Mouse (Mus musculus): Measurements from ENCODE around the gene St6galnac3.

Gene St6galnac3

GRCm38 (mm10) chr3:153652850-153653249 is 72.1 kb downstream of the St6galnac3 start:
- no peak for DNase-seq (ENCODE audit: low spot score in 2 of 2)

GRCm38 (mm10) chr3:153648713-153649112 is 76.3 kb downstream of the St6galnac3 start:
- DNase-seq (ENCODE audit: low spot score in 2 of 2): no peak

- no peak for DNase-seq (ENCODE audit: low spot score in 2 of 2)
Observed at GRCm38 (mm10) chr3:153645803-153646202, 79.2 kb downstream of the St6galnac3 start.

- DNase-seq (ENCODE audit: low spot score in 2 of 2): no peak
Observed at GRCm38 (mm10) chr3:153643822-153644519, 81.0 kb downstream of the St6galnac3 start.

GRCm38 (mm10) chr3:153642826-153643225 is 82.1 kb downstream of the St6galnac3 start:
- no peak for DNase-seq (ENCODE audit: low spot score in 2 of 2)

GRCm38 (mm10) chr3:153641805-153642204 is 83.2 kb downstream of the St6galnac3 start:
- DNase-seq (ENCODE audit: low spot score in 2 of 2): no peak

GRCm38 (mm10) chr3:153637336-153637735 is 87.6 kb downstream of the St6galnac3 start:
- no peak for DNase-seq (ENCODE audit: low spot score in 2 of 2)

GRCm38 (mm10) chr3:153636804-153637153 is 88.2 kb downstream of the St6galnac3 start:
- DNase-seq (ENCODE audit: low spot score in 2 of 2): no peak

- DNase-seq (ENCODE audit: low spot score in 2 of 2): no peak
Observed at GRCm38 (mm10) chr3:153636094-153636803, 88.7 kb downstream of the St6galnac3 start.

- DNase-seq (ENCODE audit: low spot score in 2 of 2): no peak
Observed at GRCm38 (mm10) chr3:153631988-153632672, 92.8 kb downstream of the St6galnac3 start.

GRCm38 (mm10) chr3:153626237-153626636 is 98.7 kb downstream of the St6galnac3 start:
- no peak for DNase-seq (ENCODE audit: low spot score in 2 of 2)

GRCm38 (mm10) chr3:153618976-153619375 is 106.0 kb downstream of the St6galnac3 start:
- no peak for DNase-seq (ENCODE audit: low spot score in 2 of 2)

- DNase-seq (ENCODE audit: low spot score in 2 of 2): no peak
Observed at GRCm38 (mm10) chr3:153616849-153617248, 108.1 kb downstream of the St6galnac3 start.

GRCm38 (mm10) chr3:153610239-153610638 is 114.7 kb downstream of the St6galnac3 start:
- peak; percentile 14 to 31 for DNase-seq (ENCODE audit: low spot score in 2 of 2)

- no peak for DNase-seq (ENCODE audit: low spot score in 2 of 2)
Observed at GRCm38 (mm10) chr3:153606331-153606730, 118.6 kb downstream of the St6galnac3 start.

- no peak for DNase-seq (ENCODE audit: low spot score in 2 of 2)
Observed at GRCm38 (mm10) chr3:153605767-153606098, 119.2 kb downstream of the St6galnac3 start.

GRCm38 (mm10) chr3:153605089-153605766 is 119.7 kb downstream of the St6galnac3 start:
- DNase-seq (ENCODE audit: low spot score in 2 of 2): no peak

GRCm38 (mm10) chr3:153599179-153599578 is 125.8 kb downstream of the St6galnac3 start:
- no peak for DNase-seq (ENCODE audit: low spot score in 2 of 2)

GRCm38 (mm10) chr3:153598631-153599030 is 126.3 kb downstream of the St6galnac3 start:
- no peak for DNase-seq (ENCODE audit: low spot score in 2 of 2)

- DNase-seq (ENCODE audit: low spot score in 2 of 2): no peak
Observed at GRCm38 (mm10) chr3:153594531-153594930, 130.4 kb downstream of the St6galnac3 start.

- DNase-seq (ENCODE audit: low spot score in 2 of 2): no peak
Observed at GRCm38 (mm10) chr3:153593978-153594377, 131.0 kb downstream of the St6galnac3 start.

- no peak for DNase-seq (ENCODE audit: low spot score in 2 of 2)
Observed at GRCm38 (mm10) chr3:153593103-153593502, 131.9 kb downstream of the St6galnac3 start.

All from frontal cortex, postnatal 36 days (tissue).